Mouse (Mus musculus): ENCODE results near the gene Ndufaf2. TPM values are rescaled to one million over a fixed set of nuclear protein-coding genes. Genes with fewer than 3 reads are reported as not detected.

Gene Ndufaf2
- total RNA-seq, 2 experiments from 2014 or later, result 12.6 to 13.6 TPM

- no peak for DNase-seq
Observed at GRCm38 (mm10) chr13:108039375-108039774, 119.0 kb downstream of the Ndufaf2 start.

GRCm38 (mm10) chr13:108032789-108033188, 125.6 kb downstream of the Ndufaf2 start:
- DNase-seq, result no peak

GRCm38 (mm10) chr13:108025802-108026201, 132.6 kb downstream of the Ndufaf2 start:
- no peak for DNase-seq

- no peak for DNase-seq
Observed at GRCm38 (mm10) chr13:108017349-108017748, 141.1 kb downstream of the Ndufaf2 start.

GRCm38 (mm10) chr13:108015166-108015565, 143.3 kb downstream of the Ndufaf2 start:
- no peak for DNase-seq

GRCm38 (mm10) chr13:108013839-108014238, 144.6 kb downstream of the Ndufaf2 start:
- DNase-seq, result no peak

- no peak for DNase-seq
Observed at GRCm38 (mm10) chr13:108013110-108013509, 145.3 kb downstream of the Ndufaf2 start.

GRCm38 (mm10) chr13:108007861-108008260, 150.6 kb downstream of the Ndufaf2 start:
- DNase-seq, result no peak

- no peak for DNase-seq
Observed at GRCm38 (mm10) chr13:107996301-107996700, 162.1 kb downstream of the Ndufaf2 start.

- no peak for DNase-seq
Observed at GRCm38 (mm10) chr13:107995211-107995610, 163.2 kb downstream of the Ndufaf2 start.

- no peak for DNase-seq
Observed at GRCm38 (mm10) chr13:107992573-107992972, 165.8 kb downstream of the Ndufaf2 start.

GRCm38 (mm10) chr13:107984641-107985040, 173.8 kb downstream of the Ndufaf2 start:
- DNase-seq, result no peak

- no peak for DNase-seq
Observed at GRCm38 (mm10) chr13:107984186-107984585, 174.2 kb downstream of the Ndufaf2 start.

- DNase-seq, result no peak
Observed at GRCm38 (mm10) chr13:107983231-107983847, 175.1 kb downstream of the Ndufaf2 start.

- no peak for DNase-seq
Observed at GRCm38 (mm10) chr13:107979461-107979860, 179.0 kb downstream of the Ndufaf2 start.

- no peak for DNase-seq
Observed at GRCm38 (mm10) chr13:107976886-107977656, 181.4 kb downstream of the Ndufaf2 start.

- no peak for DNase-seq
Observed at GRCm38 (mm10) chr13:107972451-107972850, 186.0 kb downstream of the Ndufaf2 start.

- DNase-seq, result no peak
Observed at GRCm38 (mm10) chr13:107971868-107972267, 186.6 kb downstream of the Ndufaf2 start.

- DNase-seq, result no peak
Observed at GRCm38 (mm10) chr13:107970422-107971142, 187.8 kb downstream of the Ndufaf2 start.

- no peak for DNase-seq
Observed at GRCm38 (mm10) chr13:107969961-107970391, 188.4 kb downstream of the Ndufaf2 start.

- DNase-seq, result no peak
Observed at GRCm38 (mm10) chr13:107964616-107965015, 193.8 kb downstream of the Ndufaf2 start.

GRCm38 (mm10) chr13:107963471-107963870, 195.0 kb downstream of the Ndufaf2 start:
- no peak for DNase-seq

GRCm38 (mm10) chr13:107962741-107963140, 195.7 kb downstream of the Ndufaf2 start:
- no peak for DNase-seq

Data from gastrocnemius, postnatal 25 days (tissue).